Mouse (Mus musculus) embryo, embryonic 11 days (tissue): Measurements from ENCODE around the gene Ccdc141.

Experiments
- DNase-seq: peaks from one replicate; pipeline ENCODE4 v3.0.0-alpha.2; 2015

The Ccdc141 gene

GRCm38 (mm10) chr2:77114335-77114734 is 56.1 kb downstream of the Ccdc141 start:
- no peak for DNase-seq

DNA sequence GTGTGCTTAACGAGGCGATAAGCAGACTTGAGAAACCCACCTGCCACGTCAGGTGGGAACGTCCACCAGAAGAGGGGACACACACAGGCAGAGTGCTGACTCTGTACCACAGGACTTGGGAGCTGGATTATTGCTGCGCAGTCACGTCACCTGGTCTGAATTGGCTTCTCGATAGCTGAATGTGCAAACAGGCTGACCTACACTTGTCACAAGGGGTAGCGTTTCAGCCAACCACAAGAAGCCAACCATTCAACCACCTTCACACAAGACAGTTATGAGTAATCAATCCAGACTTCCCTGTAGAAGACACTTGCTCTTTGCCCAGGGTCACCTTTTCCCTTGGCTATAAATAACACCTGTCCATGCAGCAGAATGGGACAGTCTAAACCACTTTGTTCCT is 56.6 kb downstream of the Ccdc141 start:
- DNase-seq = no peak

GRCm38 (mm10) chr2:77113026-77113425 is 57.4 kb downstream of the Ccdc141 start:
- no peak for DNase-seq

DNA sequence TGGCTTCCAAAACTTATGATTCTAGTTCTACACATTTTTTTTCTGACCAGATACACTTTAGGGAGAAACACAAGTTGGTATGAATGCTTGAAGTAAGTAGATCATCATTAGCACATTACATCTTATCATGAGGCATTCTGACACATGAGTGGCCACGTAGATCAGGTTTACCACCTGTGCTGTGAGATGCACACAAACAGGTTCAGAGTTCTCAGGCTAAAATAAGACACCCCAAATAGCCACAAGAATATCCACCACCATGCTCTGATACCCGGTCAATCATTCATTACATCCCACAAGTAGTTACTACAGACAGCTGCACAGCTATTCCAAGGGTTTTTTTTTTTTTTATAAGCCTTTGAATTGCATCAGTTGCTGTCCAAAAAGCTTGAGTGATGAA is 59.3 kb downstream of the Ccdc141 start:
- DNase-seq = no peak

DNA sequence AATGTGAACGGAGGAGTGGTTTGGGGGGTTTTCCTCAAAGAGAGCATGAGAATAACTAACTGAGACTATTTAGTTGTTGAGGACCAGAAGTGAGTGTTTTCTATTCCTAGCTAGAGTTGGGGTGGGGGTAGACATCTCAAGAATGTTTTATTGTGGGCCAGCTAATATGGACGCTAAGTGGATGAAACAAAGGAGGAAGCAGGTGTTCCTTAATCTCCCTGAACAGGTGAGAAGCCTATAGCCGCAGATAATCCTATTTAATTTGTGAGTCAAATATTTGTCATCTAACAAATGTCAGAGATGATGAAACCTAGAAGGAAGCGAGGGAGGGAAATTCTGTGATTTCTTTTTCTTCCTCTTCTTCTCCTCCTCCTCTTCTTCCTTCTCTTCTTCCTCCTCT is 60.1 kb downstream of the Ccdc141 start:
- DNase-seq = no peak

DNA sequence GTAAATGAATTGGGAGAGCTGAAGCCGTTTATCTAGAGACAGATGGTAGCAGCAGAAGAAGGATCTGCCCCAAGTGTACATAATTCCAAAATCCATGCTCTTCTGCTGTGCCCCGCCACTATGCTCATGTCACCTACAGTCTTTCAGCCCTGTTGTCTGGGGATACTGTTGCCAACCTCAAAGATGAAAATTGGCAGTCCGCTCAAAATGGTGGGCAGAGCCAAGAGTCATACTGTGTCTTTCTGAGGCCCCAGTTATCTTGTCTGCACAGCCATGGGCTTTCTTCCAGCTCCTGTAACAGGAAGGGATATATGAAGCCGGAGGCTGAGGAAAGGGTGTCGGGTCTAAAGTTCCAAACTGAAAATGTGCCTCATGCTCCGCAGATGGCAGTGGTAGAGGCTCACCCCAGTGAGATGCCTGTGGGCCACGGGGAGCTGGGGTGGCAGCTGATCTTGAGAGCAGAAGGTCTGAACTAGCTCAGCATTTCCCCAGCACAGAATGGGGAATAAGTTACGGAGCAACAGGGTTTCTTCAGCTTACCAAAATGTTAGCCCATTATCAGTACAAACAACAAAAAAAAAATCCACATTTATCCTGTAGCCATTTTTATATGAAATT is 60.8 kb downstream of the Ccdc141 start:
- DNase-seq = no peak

- DNase-seq = no peak
Measured at GRCm38 (mm10) chr2:77108562-77108961, 61.9 kb downstream of the Ccdc141 start.

GRCm38 (mm10) chr2:77106150-77106549 is 64.3 kb downstream of the Ccdc141 start:
- DNase-seq = no peak

DNA sequence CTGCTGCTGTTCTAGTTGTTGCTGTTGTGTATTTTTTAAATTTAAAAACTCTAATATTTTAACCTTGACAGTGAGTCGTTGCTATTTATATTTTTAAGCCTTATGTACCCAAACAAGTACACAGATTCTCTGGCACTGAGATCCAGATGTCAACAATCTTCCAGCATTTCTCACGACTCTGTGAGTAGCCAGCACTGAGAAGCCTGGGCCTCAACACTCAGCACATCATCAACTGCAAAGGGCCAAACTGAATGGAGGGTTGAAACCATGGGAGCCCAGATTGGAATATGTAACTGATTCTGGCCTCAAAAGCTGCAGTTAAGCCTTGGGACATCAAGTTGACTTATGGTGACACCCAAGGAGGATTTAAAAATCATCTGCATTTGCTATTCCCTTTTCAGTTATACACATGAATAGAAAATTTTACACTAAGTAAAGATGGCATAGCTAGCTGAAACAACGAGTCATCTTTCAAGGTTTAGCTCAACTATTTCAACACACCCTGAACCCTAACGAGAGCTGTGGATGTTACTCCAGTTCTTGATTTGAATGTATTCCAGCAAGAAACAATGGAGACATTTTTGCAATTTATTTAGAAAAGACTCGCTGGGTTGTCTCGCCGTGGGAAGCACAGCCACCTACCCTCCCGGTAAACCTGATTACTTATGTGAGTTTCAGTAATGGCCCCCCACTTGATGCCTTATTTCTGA is 65.3 kb downstream of the Ccdc141 start:
- DNase-seq = no peak

DNA sequence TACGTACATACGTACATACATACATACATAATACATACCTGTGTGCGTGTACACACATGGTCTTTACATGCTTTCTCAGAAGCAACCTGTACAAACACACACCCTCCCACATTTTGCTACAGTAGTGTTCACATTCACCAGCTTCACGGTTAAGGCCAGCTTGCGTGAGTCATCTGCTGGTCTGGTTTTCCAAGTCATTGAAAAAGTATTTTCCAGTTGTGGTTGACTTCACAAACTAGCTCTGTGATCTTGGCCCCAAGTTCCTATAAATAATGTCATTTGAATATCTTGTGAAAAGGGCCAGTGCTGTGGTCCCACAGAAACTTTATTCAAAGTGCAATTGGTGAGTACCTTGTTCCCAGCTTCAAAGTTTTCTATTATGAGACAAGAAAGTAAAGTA is 67.9 kb downstream of the Ccdc141 start:
- no peak for DNase-seq

GRCm38 (mm10) chr2:77099814-77100213 is 70.6 kb downstream of the Ccdc141 start:
- no peak for DNase-seq

- no peak for DNase-seq
Measured at GRCm38 (mm10) chr2:77098769-77099168, 71.7 kb downstream of the Ccdc141 start.

DNA sequence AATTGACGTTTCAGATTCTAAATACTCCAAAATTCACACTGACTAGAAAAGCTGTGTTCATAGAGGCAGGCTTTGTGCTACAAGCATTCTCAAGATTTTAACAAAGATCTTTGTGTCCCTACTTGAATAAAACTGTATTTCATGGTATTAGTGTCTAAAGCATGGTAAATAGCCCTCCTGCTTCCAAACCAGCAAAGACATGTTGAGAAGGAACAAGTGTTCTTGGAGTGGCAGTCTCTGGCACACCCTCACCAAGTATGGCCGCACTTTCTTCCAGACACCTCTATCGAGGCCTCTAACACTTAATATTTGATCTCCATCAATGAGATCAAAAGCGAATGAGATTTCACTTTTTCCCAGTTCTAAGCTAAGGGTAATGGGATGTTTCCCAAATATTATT is 78.7 kb downstream of the Ccdc141 start:
- no peak for DNase-seq

- DNase-seq = no peak
Measured at GRCm38 (mm10) chr2:77085313-77085712, 85.1 kb downstream of the Ccdc141 start.

GRCm38 (mm10) chr2:77084629-77085028 is 85.8 kb downstream of the Ccdc141 start:
- no peak for DNase-seq

- no peak for DNase-seq
Measured at GRCm38 (mm10) chr2:77081156-77081555, 89.3 kb downstream of the Ccdc141 start.

DNA sequence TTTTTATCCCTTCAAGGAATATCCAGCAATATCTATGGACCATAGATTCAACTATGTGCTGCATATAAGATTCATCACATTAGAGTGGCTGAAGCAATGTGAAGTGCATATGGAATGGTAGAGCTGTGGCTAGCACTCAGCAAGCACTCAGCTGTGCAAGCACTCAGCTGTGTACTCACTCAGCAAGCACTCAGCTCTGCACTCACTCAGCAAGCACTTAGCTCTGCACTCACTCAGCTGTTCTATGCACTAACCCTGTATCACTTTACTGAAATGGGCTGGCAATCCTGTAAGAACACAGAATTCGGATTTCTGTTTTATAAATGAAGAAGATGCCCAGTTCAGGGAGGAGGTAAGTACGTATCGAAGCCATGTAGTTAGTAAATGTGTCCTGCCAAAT is 89.8 kb downstream of the Ccdc141 start:
- DNase-seq = no peak

DNA sequence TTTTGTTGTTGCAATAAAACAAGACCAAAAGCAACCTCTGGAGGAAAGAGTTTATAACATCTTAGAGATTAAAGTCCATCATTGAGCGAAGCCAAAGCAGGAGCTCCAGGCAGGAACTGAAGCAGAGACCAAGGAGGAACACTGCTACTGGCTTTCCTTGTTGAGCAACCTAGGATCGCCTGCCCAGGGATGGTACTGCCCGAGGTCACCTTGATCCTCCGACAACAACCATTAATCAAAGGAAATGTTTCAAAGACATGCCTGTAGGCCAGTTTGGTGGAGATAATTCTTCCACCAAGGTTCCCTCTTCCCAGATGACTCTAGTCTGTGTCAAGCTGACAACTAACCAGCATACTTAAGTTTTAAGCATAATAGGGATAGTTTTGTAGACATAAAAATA is 91.7 kb downstream of the Ccdc141 start:
- DNase-seq = no peak

GRCm38 (mm10) chr2:77074373-77074772 is 96.1 kb downstream of the Ccdc141 start:
- no peak for DNase-seq

- no peak for DNase-seq
Measured at GRCm38 (mm10) chr2:77073930-77074329, 96.5 kb downstream of the Ccdc141 start.

DNA sequence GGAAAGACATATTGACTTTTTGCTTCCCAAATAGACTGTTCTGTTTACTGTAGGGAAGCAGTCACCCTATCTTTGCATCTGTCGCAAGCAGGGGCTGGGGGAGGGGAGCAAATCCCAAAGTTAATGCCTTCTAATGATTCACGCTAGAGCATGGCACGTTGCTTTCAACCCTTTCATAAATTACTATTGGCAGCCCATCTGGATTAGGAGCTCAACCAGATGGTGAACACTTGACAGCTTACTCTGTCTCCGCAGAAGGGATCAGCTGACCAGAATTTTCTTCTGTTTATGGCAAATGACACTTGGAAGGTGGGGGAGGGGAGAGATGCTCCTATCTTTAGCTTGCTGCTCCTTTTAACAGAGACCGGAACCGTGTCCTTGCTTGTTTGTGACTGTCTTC is 105.1 kb downstream of the Ccdc141 start:
- peak; percentile 59 for DNase-seq

DNA sequence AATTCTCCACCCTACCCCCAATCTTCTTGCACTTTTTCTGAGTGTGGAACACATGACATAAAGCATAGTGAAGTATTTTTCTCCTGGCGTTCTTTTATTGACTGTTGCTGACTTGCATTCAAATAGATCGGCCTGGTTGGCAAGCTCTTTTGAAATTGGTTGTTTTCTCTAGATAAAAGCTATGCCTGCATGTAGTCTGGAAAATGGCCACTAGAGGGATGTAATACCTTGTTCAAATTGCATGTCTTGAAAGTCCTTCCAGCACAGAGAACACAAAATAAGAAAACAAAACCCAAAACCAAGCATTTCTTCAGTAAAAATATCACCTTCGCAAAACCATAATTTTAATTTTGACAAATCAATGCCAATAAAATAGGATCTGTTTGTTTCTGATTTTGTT is 108.6 kb downstream of the Ccdc141 start:
- peak; percentile 74 for DNase-seq

- DNase-seq = no peak
Measured at GRCm38 (mm10) chr2:77059596-77059995, 110.8 kb downstream of the Ccdc141 start.

DNA sequence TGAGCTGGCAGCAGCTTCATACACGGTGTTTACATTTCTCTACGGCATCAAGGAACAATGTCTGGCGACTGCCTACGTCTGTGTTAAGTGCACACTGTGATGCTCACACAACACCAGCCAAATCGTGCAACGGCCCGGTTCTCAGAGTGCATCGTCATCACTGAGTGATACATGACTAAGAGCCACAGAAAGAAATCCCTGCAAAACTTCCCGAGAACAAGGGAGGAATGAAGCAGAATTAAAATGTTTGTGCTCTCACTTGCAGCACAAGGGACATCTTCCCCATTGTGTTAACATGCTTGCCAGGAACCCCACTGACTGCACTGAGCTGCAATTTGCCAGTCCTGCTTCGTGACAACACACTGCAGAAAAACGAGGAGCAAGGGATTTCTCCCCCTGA is 114.1 kb downstream of the Ccdc141 start:
- no peak for DNase-seq

DNA sequence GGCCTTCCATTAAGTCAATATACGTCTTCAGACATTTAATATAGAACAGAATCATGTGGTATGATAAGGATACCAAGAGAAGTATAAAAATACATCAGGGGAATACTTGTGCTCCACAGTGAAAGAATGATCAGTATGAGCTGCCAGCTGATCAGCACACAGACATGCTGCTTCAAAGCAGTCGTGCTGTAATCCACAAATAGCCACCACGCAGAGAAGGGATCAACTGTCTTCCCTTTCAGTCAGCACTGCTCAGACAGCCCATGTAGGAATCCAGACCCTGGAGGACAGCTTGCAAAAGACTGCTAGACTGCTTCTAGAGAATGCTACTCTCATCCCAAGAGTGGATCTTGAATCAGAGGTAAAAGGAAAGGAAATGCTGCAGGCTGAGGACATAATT is 127.5 kb downstream of the Ccdc141 start:
- DNase-seq = no peak
